Mouse (Mus musculus) MEL-GATA-1-ER (cell line): ENCODE measurements around the gene Olfr1402.

ENCODE experiments used
- DNase-seq: peaks from one replicate; pipeline ENCODE4 v3.0.0-alpha.2; 2012; ENCODE audit warnings: low read depth; ENCODE audit errors: extremely low read depth

The Olfr1402 gene

GRCm38 (mm10) chr3:97421920-97422319 is at the start of gene Olfr1402:
Olfr1402 (minus strand) TSS chr3:97422020.
- DNase-seq = no peak

GRCm38 (mm10) chr3:97455286-97455685 is 33.5 kb upstream of the Olfr1402 start:
- DNase-seq = peak; percentile 36

- DNase-seq = no peak
Observed at GRCm38 (mm10) chr3:97438619-97439018, 16.8 kb upstream of the Olfr1402 start.

GRCm38 (mm10) chr3:97394289-97394688 is 27.5 kb downstream of the Olfr1402 start:
- DNase-seq = peak; percentile 71

- peak; percentile 63 for DNase-seq
Observed at GRCm38 (mm10) chr3:97393079-97393478, 28.7 kb downstream of the Olfr1402 start.

- no peak for DNase-seq
Observed at GRCm38 (mm10) chr3:97370382-97370781, 51.4 kb downstream of the Olfr1402 start.

GRCm38 (mm10) chr3:97363418-97364098 is 58.3 kb downstream of the Olfr1402 start:
- DNase-seq = no peak

GRCm38 (mm10) chr3:97358448-97358847 is 63.4 kb downstream of the Olfr1402 start:
- DNase-seq = no peak
